Mouse (Mus musculus): ENCODE data around the gene Gm13287. TPM values are rescaled to one million over a fixed set of nuclear protein-coding genes. Genes with fewer than 3 reads are reported as not detected.
"Not testable (repeated sequence)": the region's sequence is repeated elsewhere in the genome, so short reads cannot be mapped to it uniquely, and the experiment has no call there.

Gm13287 gene
- not detected in 2 replicates for polyA plus RNA-seq (2014; fragmentation: Nextera tagmentation; extraction: Ambion mirVana)

DNA sequence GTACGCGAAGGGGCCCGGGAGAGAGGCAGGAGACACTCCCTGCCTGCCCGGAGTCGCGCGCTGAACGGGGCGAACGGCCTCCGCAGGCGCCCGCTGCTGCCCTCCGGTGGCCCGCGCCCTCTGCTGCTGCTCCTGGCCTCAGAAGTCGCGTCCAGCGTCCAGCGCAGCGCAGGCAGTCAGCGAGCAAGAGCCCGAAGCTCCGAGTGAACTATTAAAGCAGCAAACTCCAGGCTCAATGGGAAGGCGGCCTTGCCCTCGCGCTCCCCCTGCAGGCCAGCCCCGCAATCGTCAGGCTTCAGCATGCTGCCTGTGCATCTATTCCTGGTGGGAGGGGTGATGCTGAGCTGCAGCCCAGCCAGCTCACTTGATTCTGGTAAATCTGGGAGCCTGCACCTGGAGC lies at the start of gene Gm13287:
Gm13287 (plus strand) TSS at position 301 of the 400 bp plus-strand sequence.
- H3K4me3 ChIP-seq (ENCODE audit: low read depth, low read length); H3K9ac ChIP-seq (ENCODE audit: low read depth, low read length); H3K27ac ChIP-seq (ENCODE audit: low read depth, low read length); ATAC-seq (replicated peaks; ENCODE audit: low FRiP score); H3K36me3 ChIP-seq (ENCODE audit: control insufficient read depth, insufficient read depth, low read length); H3K9me3 ChIP-seq (ENCODE audit: control insufficient read depth, low read length); H3K27me3 ChIP-seq (replicated peaks; ENCODE audit: control insufficient read depth, insufficient read depth, low read length); H3K4me2 ChIP-seq; DNase-seq (ENCODE audit: low spot score); H3K4me1 ChIP-seq (replicated peaks; ENCODE audit: control insufficient read depth, insufficient read depth, low read length): not testable (repeated sequence)
- no CpG with 5 or more reads among the region's 29 CpGs for WGBS

DNA sequence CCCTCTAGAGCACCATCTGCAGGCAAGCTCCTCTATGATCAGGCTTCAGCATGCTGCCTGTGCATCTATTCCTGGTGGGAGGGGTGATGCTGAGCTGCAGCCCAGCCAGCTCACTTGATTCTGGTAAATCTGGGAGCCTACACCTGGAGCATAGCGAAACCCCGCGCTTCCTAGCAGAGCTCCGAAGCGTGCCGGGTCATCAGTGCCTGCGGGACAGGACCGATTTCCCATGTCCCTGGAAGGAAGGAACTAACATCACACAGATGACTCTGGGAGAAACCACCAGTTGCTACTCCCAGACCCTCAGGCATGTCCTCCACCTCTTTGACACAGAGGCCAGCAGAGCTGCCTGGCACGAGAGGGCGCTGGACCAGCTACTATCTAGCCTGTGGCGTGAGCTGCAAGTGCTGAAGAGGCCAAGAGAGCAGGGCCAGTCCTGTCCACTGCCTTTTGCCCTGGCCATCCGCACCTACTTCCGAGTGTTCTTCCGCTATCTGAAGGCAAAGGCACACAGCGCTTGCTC lies 48.2 kb upstream of the Gm13287 start, which contains the start of gene Gm13271:
Gm13271 (plus strand) TSS at position 51 of the 523 bp plus-strand sequence.
- H3K4me2 ChIP-seq = not testable (repeated sequence)
- WGBS = 66% methylated on average over 14 of the region's 15 CpGs

DNA sequence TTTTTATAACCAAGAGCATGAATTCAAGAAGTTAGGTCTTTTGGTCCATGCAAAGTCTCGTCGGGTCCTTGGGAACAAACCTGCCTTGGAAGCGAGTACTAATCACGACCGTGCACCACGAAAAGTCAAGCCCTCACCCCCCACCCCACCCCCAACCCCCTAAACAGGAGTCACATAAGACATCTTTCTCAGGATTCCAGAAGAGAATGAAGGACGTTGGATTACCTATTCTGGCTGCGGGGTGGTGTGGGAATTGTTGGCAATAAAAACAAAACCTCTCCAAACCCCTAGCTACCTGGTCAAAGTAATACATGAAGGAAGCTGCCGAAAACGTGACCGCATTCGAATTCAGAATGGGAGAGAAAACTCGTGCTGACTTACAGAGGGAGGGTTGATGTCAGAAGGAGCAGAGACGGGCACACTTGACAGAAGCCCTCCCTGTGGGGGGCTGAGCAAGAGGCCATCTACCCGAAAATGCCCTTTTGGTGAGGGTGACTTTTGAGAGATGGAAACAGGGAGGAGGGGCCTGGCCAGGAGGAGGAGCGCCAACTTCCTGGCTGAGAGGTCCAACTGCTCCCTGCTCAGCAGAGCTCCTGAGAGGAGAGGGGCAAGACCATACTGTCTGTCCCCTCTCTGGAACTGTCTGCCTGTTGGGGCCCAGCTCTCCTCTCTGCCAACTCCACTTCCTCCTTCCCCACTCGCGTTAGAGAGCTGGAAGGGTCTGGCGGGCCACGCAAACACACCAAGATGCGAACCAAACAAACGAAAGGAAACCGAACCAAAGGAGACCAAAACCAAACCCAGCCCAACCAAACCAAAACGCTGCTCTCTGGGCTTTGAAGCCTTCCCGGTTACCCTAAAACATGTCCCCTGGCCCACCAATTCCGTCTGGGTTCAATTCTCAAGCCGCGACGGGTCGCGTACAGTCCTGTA lies 46.2 kb upstream of the Gm13287 start:
- Histone ChIP-seq H3K4me2 (peak overlapping the region; percentile 75), H3K4me3 (ENCODE audit: low read depth, low read length) (peak overlapping the region; percentile 58), H3K27ac (ENCODE audit: low read depth, low read length) (peak overlapping the region; percentile 90), H3K9ac (ENCODE audit: low read depth, low read length) (peak overlapping the region; percentile 71)
- not testable (repeated sequence) for H3K9me3 ChIP-seq (ENCODE audit: control insufficient read depth, low read length); H3K4me1 ChIP-seq (replicated peaks; ENCODE audit: control insufficient read depth, insufficient read depth, low read length); H3K36me3 ChIP-seq (ENCODE audit: control insufficient read depth, insufficient read depth, low read length); H3K27me3 ChIP-seq (replicated peaks; ENCODE audit: control insufficient read depth, insufficient read depth, low read length); ATAC-seq (replicated peaks; ENCODE audit: low FRiP score)
- peak; percentile 64 for DNase-seq (ENCODE audit: low spot score)
- WGBS = 11% methylated on average over 28 of the region's 31 CpGs

More for the DNA sequence above, 48.2 kb upstream of the Gm13287 start, which contains the start of gene Gm13271:
- H3K27me3 ChIP-seq (replicated peaks; ENCODE audit: control insufficient read depth, insufficient read depth, low read length); H3K4me1 ChIP-seq (replicated peaks; ENCODE audit: control insufficient read depth, insufficient read depth, low read length); H3K36me3 ChIP-seq (ENCODE audit: control insufficient read depth, insufficient read depth, low read length); H3K9me3 ChIP-seq (ENCODE audit: control insufficient read depth, low read length); H3K9ac ChIP-seq (ENCODE audit: low read depth, low read length); ATAC-seq (replicated peaks; ENCODE audit: low FRiP score); H3K27ac ChIP-seq (ENCODE audit: low read depth, low read length); H3K4me3 ChIP-seq (ENCODE audit: low read depth, low read length); DNase-seq (ENCODE audit: low spot score): not testable (repeated sequence)

DNA sequence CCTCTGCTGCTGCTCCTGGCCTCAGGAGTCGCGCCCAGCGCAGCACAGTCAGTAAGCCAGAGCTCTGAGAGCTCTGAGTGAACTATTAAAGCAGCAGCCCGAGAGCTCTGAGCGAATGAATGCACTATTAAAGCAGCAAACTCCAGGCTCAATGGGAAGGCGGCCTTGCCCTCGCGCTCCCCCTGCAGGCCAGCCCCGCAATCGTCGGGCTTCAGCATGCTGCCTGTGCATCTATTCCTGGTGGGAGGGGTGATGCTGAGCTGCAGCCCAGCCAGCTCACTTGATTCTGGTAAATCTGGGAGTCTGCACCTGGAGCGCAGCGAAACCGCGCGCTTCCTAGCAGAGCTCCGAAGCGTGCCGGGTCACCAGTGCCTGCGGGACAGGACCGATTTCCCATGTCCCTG lies 45.4 kb upstream of the Gm13287 start:
- not testable (repeated sequence) for H3K36me3 ChIP-seq (ENCODE audit: control insufficient read depth, insufficient read depth, low read length); H3K9me3 ChIP-seq (ENCODE audit: control insufficient read depth, low read length); H3K4me1 ChIP-seq (replicated peaks; ENCODE audit: control insufficient read depth, insufficient read depth, low read length); H3K27me3 ChIP-seq (replicated peaks; ENCODE audit: control insufficient read depth, insufficient read depth, low read length)
- DNase-seq (ENCODE audit: low spot score) (peak; percentile 79), ATAC-seq (replicated peaks; ENCODE audit: low FRiP score) (peak; percentile 100)
- WGBS = under 1% methylated on average over 16 of the region's 21 CpGs
- peak overlapping the region; percentile 75 for H3K4me2 ChIP-seq
- peak overlapping the region; percentile 90 for H3K27ac ChIP-seq (ENCODE audit: low read depth, low read length)
- peak overlapping the region; percentile 58 for H3K4me3 ChIP-seq (ENCODE audit: low read depth, low read length)
- peak overlapping the region; percentile 71 for H3K9ac ChIP-seq (ENCODE audit: low read depth, low read length)

DNA sequence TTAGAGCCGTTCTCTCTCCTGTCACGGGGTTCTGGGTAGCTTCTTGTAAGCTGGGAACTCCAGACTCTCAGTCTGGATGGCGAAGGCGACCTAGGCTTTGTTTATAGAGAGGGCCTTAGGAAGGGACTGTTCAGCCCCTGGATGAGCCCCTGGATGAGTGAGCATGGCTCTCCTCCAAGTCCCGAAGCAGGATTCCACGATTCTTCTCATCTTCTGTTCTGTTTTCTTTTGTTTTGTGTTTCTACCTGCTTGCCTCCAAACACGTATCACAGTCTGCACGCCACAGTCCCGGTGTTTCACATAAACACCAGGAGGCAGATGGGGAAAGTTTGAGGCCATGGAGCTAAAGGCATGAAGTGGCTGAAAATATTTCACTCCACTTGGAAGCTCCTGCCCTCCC lies 44.3 kb upstream of the Gm13287 start:
- not testable (repeated sequence) for H3K4me2 ChIP-seq; H3K36me3 ChIP-seq (ENCODE audit: control insufficient read depth, insufficient read depth, low read length); H3K27me3 ChIP-seq (replicated peaks; ENCODE audit: control insufficient read depth, insufficient read depth, low read length); H3K4me3 ChIP-seq (ENCODE audit: low read depth, low read length); H3K9ac ChIP-seq (ENCODE audit: low read depth, low read length); ATAC-seq (replicated peaks; ENCODE audit: low FRiP score); H3K4me1 ChIP-seq (replicated peaks; ENCODE audit: control insufficient read depth, insufficient read depth, low read length); H3K27ac ChIP-seq (ENCODE audit: low read depth, low read length); DNase-seq (ENCODE audit: low spot score); H3K9me3 ChIP-seq (ENCODE audit: control insufficient read depth, low read length)
- 86% methylated on average over 9 of the region's 9 CpGs for WGBS

DNA sequence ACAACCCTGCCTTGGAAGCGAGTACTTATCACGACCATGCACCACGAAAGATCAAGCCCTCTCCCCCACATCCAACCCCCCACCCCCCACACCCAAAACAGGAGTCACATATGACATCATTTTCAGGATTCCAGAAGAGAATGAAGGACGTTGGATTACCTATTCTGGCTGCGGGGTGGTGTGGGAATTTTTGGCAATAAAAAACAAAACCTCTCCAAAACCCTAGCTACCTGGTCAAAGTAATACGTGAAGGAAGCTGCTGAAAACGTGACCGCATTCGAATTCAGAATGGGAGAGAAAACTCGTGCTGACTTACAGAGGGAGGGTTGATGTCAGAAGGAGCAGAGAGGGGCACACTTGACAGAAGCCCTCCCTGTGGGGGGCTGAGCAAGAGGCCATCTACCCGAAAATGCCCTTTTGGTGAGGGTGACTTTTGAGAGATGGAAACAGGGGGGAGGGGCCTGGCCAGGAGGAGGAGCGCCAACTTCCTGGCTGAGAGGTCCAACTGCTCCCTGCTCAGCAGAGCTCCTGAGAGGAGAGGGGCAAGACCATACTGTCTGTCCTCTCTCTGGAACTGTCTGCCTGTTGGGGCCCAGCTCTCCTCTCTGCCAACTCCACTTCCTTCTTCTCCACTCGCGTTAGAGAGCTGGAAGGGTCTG lies 43.3 kb upstream of the Gm13287 start, which contains the start of gene Gm13283:
Gm13283 (plus strand) TSS at position 510 of the 659 bp plus-strand sequence.
- not testable (repeated sequence) for H3K27ac ChIP-seq (ENCODE audit: low read depth, low read length); H3K27me3 ChIP-seq (replicated peaks; ENCODE audit: control insufficient read depth, insufficient read depth, low read length); H3K9me3 ChIP-seq (ENCODE audit: control insufficient read depth, low read length); H3K4me1 ChIP-seq (replicated peaks; ENCODE audit: control insufficient read depth, insufficient read depth, low read length); H3K36me3 ChIP-seq (ENCODE audit: control insufficient read depth, insufficient read depth, low read length); DNase-seq (ENCODE audit: low spot score); ATAC-seq (replicated peaks; ENCODE audit: low FRiP score); H3K9ac ChIP-seq (ENCODE audit: low read depth, low read length)
- H3K4me3 ChIP-seq (ENCODE audit: low read depth, low read length) = peak within 1 kb of the TSS; percentile 37
- 19% methylated on average over 11 of the region's 14 CpGs for WGBS
- H3K4me2 ChIP-seq = peak within 1 kb of the TSS; percentile 51

DNA sequence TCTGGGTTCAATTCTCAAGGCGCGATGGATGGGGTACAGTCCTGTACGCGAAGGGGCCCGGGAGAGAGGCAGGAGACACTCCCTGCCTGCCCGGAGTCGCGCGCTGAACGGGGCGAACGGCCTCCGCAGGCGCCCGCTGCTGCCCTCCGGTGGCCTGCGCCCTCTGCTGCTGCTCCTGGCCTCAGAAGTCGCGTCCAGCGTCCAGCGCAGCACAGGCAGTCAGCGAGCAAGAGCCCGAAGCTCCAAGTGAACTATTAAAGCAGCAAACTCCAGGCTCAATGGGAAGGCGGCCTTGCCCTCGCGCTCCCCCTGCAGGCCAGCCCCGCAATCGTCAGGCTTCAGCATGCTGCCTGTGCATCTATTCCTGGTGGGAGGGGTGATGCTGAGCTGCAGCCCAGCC lies 42.6 kb upstream of the Gm13287 start:
- Histone ChIP-seq H3K4me2 (peak overlapping the region; percentile 51), H3K4me3 (ENCODE audit: low read depth, low read length) (peak overlapping the region; percentile 37)
- not testable (repeated sequence) for H3K36me3 ChIP-seq (ENCODE audit: control insufficient read depth, insufficient read depth, low read length); H3K27ac ChIP-seq (ENCODE audit: low read depth, low read length); H3K9ac ChIP-seq (ENCODE audit: low read depth, low read length); ATAC-seq (replicated peaks; ENCODE audit: low FRiP score); H3K9me3 ChIP-seq (ENCODE audit: control insufficient read depth, low read length); H3K4me1 ChIP-seq (replicated peaks; ENCODE audit: control insufficient read depth, insufficient read depth, low read length); H3K27me3 ChIP-seq (replicated peaks; ENCODE audit: control insufficient read depth, insufficient read depth, low read length)
- DNase-seq (ENCODE audit: low spot score) = peak; percentile 43
- WGBS = under 1% methylated on average over 20 of the region's 28 CpGs

DNA sequence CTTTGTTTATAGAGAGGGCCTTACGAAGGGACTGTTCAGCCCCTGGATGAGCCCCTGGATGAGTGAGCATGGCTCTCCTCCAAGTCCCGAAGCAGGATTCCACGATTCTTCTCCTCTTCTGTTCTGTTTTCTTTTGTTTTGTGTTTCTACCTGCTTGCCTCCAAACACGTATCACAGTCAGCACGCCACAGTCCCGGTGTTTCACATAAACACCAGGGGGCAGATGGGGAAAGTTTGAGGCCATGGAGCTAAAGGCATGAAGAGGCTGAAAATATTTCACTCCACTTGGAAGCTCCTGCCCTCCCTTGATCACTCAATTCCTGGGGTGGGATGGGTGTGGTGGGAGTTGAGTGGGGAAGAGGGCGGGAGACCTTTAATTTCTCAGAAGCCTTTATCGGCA lies 41.3 kb upstream of the Gm13287 start:
- H3K9me3 ChIP-seq (ENCODE audit: control insufficient read depth, low read length); H3K27me3 ChIP-seq (replicated peaks; ENCODE audit: control insufficient read depth, insufficient read depth, low read length); H3K36me3 ChIP-seq (ENCODE audit: control insufficient read depth, insufficient read depth, low read length); DNase-seq (ENCODE audit: low spot score); H3K9ac ChIP-seq (ENCODE audit: low read depth, low read length); ATAC-seq (replicated peaks; ENCODE audit: low FRiP score); H3K4me3 ChIP-seq (ENCODE audit: low read depth, low read length); H3K4me1 ChIP-seq (replicated peaks; ENCODE audit: control insufficient read depth, insufficient read depth, low read length); H3K27ac ChIP-seq (ENCODE audit: low read depth, low read length); H3K4me2 ChIP-seq: not testable (repeated sequence)
- WGBS = 55% methylated on average over 6 of the region's 8 CpGs

Data from liver, embryonic 11.5 days (tissue).